Mouse (Mus musculus) liver, embryonic 13.5 days (tissue): ENCODE results near the gene Gm20449. TPM values are rescaled to one million over a fixed set of nuclear protein-coding genes. Genes with fewer than 3 reads are reported as not detected.
"Not testable (repeated sequence)": the region's sequence is repeated elsewhere in the genome, so short reads cannot be mapped to it uniquely, and the experiment has no call there.

Experiments used
- ATAC-seq: fragments of 200-750 bp; cut with Nextera tagmentation; 2 replicates; pipeline ENCODE4 v1.8.0; 2017; ENCODE audit warnings: low read depth, mild to moderate bottlenecking, moderate number of reproducible peaks, moderate library complexity
- DNase-seq: peaks from one replicate; pipeline ENCODE4 v3.0.0; 2022
- H3K27ac ChIP-seq: fragments of 300-500 bp; sonication (generic); 2 replicates; pipeline ENCODE4 v1.5.1; 2015; ENCODE audit warnings: moderate library complexity, mild to moderate bottlenecking, inconsistent platforms
- H3K27me3 ChIP-seq: fragments of 300-500 bp; sonication (generic); 2 replicates; pipeline ENCODE4 v1.6.1; 2015; ENCODE audit warnings: mild to moderate bottlenecking, inconsistent platforms
- H3K36me3 ChIP-seq: fragments of 300-500 bp; sonication (generic); 2 replicates; pipeline ENCODE4 v1.6.1; 2015; ENCODE audit warnings: mild to moderate bottlenecking, inconsistent platforms
- H3K4me1 ChIP-seq: fragments of 300-500 bp; sonication (generic); replicated peaks from 2 replicates; pipeline ENCODE4 v1.6.1; 2015; ENCODE audit warnings: inconsistent platforms
- H3K4me2 ChIP-seq: fragments of 300-500 bp; sonication (generic); 2 replicates; pipeline ENCODE4 v1.6.1; 2015; ENCODE audit warnings: inconsistent platforms, mild to moderate bottlenecking, moderate library complexity
- H3K4me3 ChIP-seq: fragments of 300-500 bp; sonication (generic); replicated peaks from 2 replicates; pipeline ENCODE4 v1.5.1; 2015; ENCODE audit warnings: mild to moderate bottlenecking, inconsistent platforms
- H3K9ac ChIP-seq: fragments of 300-500 bp; sonication (generic); 2 replicates; pipeline ENCODE4 v1.6.1; 2015; ENCODE audit warnings: mild to moderate bottlenecking, inconsistent platforms
- H3K9me3 ChIP-seq: fragments of 300-500 bp; sonication (generic); replicated peaks from 2 replicates; pipeline ENCODE4 v1.6.1; 2016; ENCODE audit warnings: inconsistent platforms
- WGBS: fragments of 180-500 bp; shearing (Covaris S2); methylation state at CpG from one replicate; pipeline ENCODE4 v1.1.7; 2015; ENCODE audit not compliant: insufficient replicate concordance; 5-methylcytosine and 5-hydroxymethylcytosine counted together
- polyA plus RNA-seq: library from polyadenylated mRNA; unstranded; fragments of >200 nt; fragmentation: Nextera tagmentation; extraction: Ambion mirVana; gene quantifications from 2 replicates; pipeline ENCODE4 v1.2.1, GENCODE M21; 2015

The Gm20449 gene
- polyA plus RNA-seq = not detected in 2 replicates

DNA sequence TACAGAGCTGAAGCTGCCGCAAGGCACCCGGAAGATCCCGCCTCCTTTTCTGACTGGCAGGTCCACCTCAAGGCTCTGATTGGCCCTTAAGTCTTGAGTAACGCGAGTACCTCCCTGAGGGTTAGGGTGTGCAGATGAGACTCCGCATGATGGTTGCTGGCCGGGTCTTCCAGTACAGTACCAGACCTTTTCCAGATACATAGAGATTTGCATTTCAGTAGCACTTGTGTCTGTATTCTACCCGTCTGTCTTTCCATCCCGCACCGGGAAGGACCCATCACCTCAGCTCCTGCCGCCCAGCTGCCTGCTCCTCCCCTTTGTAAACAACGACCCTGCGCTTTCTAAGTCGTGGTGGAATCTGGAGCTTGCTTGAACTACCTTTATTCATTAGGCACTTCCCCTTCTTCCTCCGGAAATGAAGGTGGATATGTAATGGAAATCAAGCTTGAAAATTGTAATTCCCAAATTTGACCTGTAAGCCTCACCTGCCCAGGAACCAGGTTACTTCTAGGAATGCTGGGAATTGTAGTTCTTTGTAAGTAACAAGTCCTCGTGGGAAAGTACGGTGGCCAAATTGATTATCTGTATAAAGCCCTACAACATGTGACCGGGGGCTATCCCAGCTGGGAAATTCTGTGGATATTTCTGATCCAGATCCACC, at the start of gene Gm20449, which contains the start of gene AW146154:
Gene Gm20449 (minus strand): TSS at position 29 of the 661 bp plus-strand sequence.
Gene AW146154 (minus strand): TSS at position 502 of the 661 bp plus-strand sequence.
- H3K36me3 ChIP-seq = peaks cover 10% of the 10 kb centered on the region
- ATAC-seq (peak; percentile 98), DNase-seq (peak; percentile 80)
- no peaks in the 10 kb centered on the region for H3K9me3 ChIP-seq
- H3K9ac ChIP-seq = peak within 1 kb of the TSS; percentile 71
- WGBS = under 1% methylated on average over 18 of the region's 18 CpGs
- peak within 1 kb of the TSS; percentile 74 for H3K27ac ChIP-seq
- peak within 1 kb of the TSS; percentile 74 for H3K4me3 ChIP-seq
- peaks cover 5% of the 10 kb centered on the region; the same call in 1 of the 2 replicates for H3K4me1 ChIP-seq
- H3K4me2 ChIP-seq = peak within 1 kb of the TSS; percentile 91
- no peaks in the 10 kb centered on the region for H3K27me3 ChIP-seq

DNA sequence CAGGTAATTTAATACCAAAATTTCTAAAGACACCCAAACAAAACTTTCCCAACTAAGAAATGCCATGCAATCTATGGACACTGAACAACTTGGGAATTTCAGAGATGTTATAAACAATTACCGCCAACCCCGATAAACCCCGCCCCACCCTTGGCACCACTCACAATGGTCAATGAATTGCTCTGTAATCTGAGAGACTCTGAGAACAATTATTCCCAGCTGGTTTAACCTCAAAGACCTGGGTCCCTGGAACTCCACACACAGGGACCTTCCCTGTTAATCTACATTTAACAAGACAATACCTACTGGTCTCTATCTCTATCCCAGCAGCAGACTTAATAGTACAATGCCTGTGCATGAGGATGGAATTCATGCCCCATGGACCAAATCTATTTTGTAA, 13.5 kb upstream of the Gm20449 start:
- H3K4me2 ChIP-seq = no peak overlapping the region
- H3K4me3 ChIP-seq = no peak overlapping the region
- no peak for ATAC-seq
- H3K4me1 ChIP-seq = no peaks in the 10 kb centered on the region
- DNase-seq = no peak
- H3K36me3 ChIP-seq = no peaks in the 10 kb centered on the region
- H3K9me3 ChIP-seq = peaks cover 6% of the 10 kb centered on the region; the same call in 1 of the 2 replicates
- 76% methylated on average over 3 of the region's 3 CpGs for WGBS
- H3K27me3 ChIP-seq = no peaks in the 10 kb centered on the region
- H3K27ac ChIP-seq = no peak overlapping the region
- H3K9ac ChIP-seq = no peak overlapping the region

DNA sequence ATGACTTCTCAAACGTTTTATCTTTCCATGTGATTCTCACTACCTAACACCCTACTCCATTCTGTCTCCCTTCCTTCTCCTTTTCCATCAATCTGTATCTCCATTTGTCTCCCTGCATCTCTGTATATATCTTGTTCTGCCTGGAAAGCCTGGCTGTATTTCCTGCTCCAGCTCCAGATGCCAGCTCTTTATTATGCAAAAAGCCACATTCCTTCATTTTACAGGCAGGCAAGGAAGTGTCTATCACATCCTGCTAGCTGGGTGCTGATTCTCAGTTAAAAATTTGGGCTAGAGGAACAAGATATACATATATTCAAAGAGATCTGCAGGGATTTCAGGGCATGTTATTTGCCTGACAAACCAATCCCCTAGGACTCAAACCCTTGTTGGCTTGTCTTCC, 13.0 kb upstream of the Gm20449 start:
- 12% methylated on average over 1 of the region's 1 CpGs for WGBS

DNA sequence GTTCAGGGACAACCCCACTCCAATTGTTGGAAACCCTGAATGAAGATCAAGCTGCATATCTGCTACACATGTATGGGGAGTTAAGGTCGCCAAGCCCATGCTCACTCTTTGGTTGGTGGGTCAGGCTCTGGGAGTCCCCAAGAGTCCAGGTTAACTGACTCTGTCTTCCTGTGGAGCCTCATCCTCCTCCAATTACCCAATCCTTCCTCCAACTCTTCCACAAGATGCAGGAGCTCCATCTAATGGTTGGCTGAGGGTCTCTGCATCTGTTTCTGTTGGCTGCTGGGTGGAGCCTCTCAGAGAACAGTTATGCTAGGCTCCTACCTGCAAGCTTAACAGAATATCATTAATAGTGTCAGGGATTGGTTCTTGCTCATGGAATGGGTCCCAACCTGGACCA, 3.2 kb upstream of the Gm20449 start:
- no peak for ATAC-seq
- H3K9me3 ChIP-seq = no peaks in the 10 kb centered on the region
- no peak overlapping the region for H3K9ac ChIP-seq
- no peak overlapping the region for H3K27ac ChIP-seq
- H3K4me2 ChIP-seq = no peak overlapping the region
- no peak overlapping the region for H3K4me3 ChIP-seq
- peaks cover 5% of the 10 kb centered on the region; the same call in 1 of the 2 replicates for H3K4me1 ChIP-seq
- no peaks in the 10 kb centered on the region for H3K27me3 ChIP-seq
- DNase-seq = no peak
- 22% methylated on average over 1 of the region's 1 CpGs for WGBS
- H3K36me3 ChIP-seq = no peaks in the 10 kb centered on the region

More for the DNA sequence above, 13.0 kb upstream of the Gm20449 start:
- Histone ChIP-seq H3K36me3 (no peaks in the 10 kb centered on the region), H3K4me3 (no peak overlapping the region), H3K27ac (no peak overlapping the region), H3K4me2 (no peak overlapping the region), H3K27me3 (no peaks in the 10 kb centered on the region), H3K9ac (no peak overlapping the region), H3K4me1 (no peaks in the 10 kb centered on the region), H3K9me3 (peaks cover 5% of the 10 kb centered on the region; the same call in 1 of the 2 replicates)
- DNase-seq (no peak), ATAC-seq (no peak)

DNA sequence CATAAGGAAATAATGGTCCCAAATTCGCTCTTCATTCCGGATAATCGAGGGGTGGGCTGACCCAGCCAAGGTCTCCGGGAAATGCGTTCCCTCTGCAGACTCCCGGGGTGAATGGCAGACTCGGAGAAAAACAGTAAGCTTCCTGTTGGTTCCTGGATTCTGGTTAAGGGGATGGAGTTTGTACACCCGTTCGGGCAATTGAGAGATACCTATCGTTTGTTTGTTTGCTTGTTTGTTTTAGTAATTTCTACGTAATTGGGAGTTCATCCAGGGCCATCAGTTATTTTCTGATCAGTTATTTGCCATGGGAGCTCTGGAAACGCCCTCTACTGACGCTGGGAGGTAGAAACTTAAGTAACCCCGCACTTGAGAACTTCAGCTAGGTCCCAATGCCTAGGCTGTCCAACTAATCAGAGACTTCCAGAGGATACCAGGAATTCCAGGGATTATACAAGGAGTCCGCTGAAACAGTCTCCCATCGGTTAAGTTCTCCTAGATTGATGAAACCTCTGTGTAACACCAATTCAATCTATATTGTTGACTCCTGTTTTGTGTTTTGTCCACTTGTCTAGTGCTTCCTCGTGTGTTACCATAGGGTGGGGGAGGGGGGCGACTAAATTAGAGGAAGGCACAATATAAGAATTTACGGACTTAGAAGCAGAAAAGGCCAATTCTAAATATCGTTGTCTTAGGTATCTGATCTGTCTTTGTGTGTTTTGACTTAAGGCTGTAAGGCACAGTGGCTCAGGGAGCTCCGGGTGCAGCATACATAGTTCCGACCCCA, 1.1 kb upstream of the Gm20449 start:
- Histone ChIP-seq H3K27ac (no peak overlapping the region), H3K36me3 (0 out of 2 replicates have a peak, but pooled peaks cover 3% of the 10 kb centered on the region), H3K4me3 (peak overlapping the region; percentile 74), H3K4me1 (peaks cover 5% of the 10 kb centered on the region; the same call in 1 of the 2 replicates), H3K9me3 (no peaks in the 10 kb centered on the region), H3K4me2 (peak overlapping the region; percentile 91), H3K9ac (peak overlapping the region; percentile 71), H3K27me3 (no peaks in the 10 kb centered on the region)
- 12% methylated on average over 22 of the region's 22 CpGs for WGBS
- DNase-seq (peak; percentile 18), ATAC-seq (no peak)

DNA sequence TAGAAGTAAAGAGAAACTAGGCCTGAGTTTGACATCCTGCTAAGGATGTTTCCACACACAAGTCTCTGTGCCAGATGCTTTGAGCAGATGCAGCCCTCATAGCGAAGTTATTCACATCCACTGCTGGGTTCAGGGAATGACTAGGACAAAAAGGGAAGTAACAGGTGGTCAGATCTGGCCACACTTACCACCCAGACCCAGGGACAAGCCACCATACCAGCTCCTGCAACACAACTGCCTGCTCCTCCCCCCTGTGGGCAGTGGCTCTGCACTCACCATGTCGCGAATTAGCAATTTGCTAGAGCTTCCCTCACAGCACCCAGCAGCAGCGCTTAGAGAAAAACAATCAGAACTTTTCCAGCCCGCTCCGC, 214 bp downstream of the Gm20449 start:
- under 1% methylated on average over 6 of the region's 6 CpGs for WGBS
- peaks cover 15% of the 10 kb centered on the region for H3K36me3 ChIP-seq
- not testable (repeated sequence) for H3K9me3 ChIP-seq, DNase-seq, H3K27me3 ChIP-seq, H3K4me1 ChIP-seq
- peak overlapping the region; percentile 91 for H3K4me2 ChIP-seq
- peak overlapping the region; percentile 74; the same call in 1 of the 2 replicates for H3K27ac ChIP-seq
- peak overlapping the region; percentile 71 for H3K9ac ChIP-seq
- peak; percentile 58 for ATAC-seq
- H3K4me3 ChIP-seq = peak overlapping the region; percentile 74

DNA sequence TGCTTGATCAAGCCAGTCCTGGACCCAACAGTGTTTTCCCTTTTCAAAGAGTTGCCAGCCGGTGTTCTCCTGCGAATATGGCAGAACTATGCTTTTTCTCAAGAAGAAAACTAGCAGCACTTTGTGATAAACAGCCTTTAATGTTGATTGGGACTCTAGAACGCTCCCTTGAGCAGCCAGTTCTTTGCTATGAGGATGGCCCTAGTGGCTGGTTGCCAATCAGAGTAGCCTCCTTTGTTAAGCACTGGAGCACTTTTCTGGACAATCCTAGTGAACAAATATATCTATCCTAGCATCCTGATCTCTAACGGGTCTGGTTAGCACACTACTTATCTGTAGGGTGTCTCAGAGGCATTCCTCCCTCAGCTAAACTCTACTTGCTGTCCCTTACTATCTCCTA, 753 bp downstream of the Gm20449 start:
- H3K4me3 ChIP-seq = peak overlapping the region; percentile 74
- not testable (repeated sequence) for DNase-seq, H3K27me3 ChIP-seq, H3K4me1 ChIP-seq, H3K27ac ChIP-seq, ATAC-seq, H3K9me3 ChIP-seq
- peaks cover 15% of the 10 kb centered on the region for H3K36me3 ChIP-seq
- 68% methylated on average over 4 of the region's 4 CpGs for WGBS
- peak overlapping the region; percentile 71; the same call in 1 of the 2 replicates for H3K9ac ChIP-seq
- H3K4me2 ChIP-seq = peak overlapping the region; percentile 91

DNA sequence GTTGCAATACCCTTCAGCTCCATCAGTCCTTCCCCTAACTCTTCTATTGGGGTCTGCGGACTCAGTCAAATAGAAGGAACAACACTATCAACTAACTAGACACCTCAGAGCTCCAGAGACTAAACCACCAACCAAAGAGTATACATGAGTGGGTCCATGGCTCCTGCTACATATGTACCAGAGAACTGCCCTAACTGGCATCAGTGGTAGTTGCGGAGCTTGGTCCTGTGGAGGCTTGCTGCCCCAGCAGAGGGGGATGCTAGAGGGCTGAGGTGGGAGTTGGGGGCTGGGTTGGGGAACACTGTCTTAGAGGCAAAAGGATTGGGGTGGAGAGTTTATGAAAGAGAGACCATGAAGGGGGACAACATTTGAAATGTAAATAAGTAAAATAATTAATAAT, 1.3 kb downstream of the Gm20449 start:
- ATAC-seq = no peak

GRCm38 (mm10) chr7:41451864-41452263, 47.4 kb downstream of the Gm20449 start:
- no peak overlapping the region for H3K4me2 ChIP-seq
- H3K9me3 ChIP-seq = peaks cover 6% of the 10 kb centered on the region; the same call in 1 of the 2 replicates
- H3K27me3 ChIP-seq = no peaks in the 10 kb centered on the region
- WGBS = 9% methylated on average over 10 of the region's 10 CpGs
- H3K4me3 ChIP-seq = no peak overlapping the region
- no peak for ATAC-seq
- no peaks in the 10 kb centered on the region for H3K4me1 ChIP-seq
- no peak for DNase-seq
- no peak overlapping the region for H3K27ac ChIP-seq
- no peak overlapping the region for H3K9ac ChIP-seq
- H3K36me3 ChIP-seq = no peaks in the 10 kb centered on the region

More for the DNA sequence above, 1.3 kb downstream of the Gm20449 start:
- H3K36me3 ChIP-seq = peaks cover 15% of the 10 kb centered on the region
- no peaks in the 10 kb centered on the region for H3K9me3 ChIP-seq
- H3K27me3 ChIP-seq = no peaks in the 10 kb centered on the region
- H3K4me1 ChIP-seq = peaks cover 5% of the 10 kb centered on the region; the same call in 1 of the 2 replicates
- 0 out of 2 replicates have a peak overlapping the region, but pooled peaks have one; percentile 17 for H3K4me2 ChIP-seq
- no peak overlapping the region for H3K4me3 ChIP-seq
- DNase-seq = no peak
- WGBS = 90% methylated on average over 2 of the region's 2 CpGs
- H3K9ac ChIP-seq = no peak overlapping the region
- H3K27ac ChIP-seq = no peak overlapping the region

- WGBS = 59% methylated on average over 1 of the region's 1 CpGs
- not testable (repeated sequence) for H3K27me3 ChIP-seq, H3K4me3 ChIP-seq, H3K27ac ChIP-seq, ATAC-seq, H3K9ac ChIP-seq, H3K4me1 ChIP-seq, H3K9me3 ChIP-seq, DNase-seq, H3K36me3 ChIP-seq, H3K4me2 ChIP-seq
These were observed 50.6 kb downstream of the Gm20449 start, which contains the start of gene Vmn2r57 for GRCm38 (mm10) chr7:41448596-41448995. Gene Vmn2r57 (minus strand): TSS chr7:41448696.

GRCm38 (mm10) chr7:41394130-41394529, 105.1 kb downstream of the Gm20449 start:
- Histone ChIP-seq H3K4me2 (no peak overlapping the region), H3K4me3 (no peak overlapping the region)

More at GRCm38 (mm10) chr7:41394130-41394529, 105.1 kb downstream of the Gm20449 start:
- 62% methylated on average over 4 of the region's 4 CpGs for WGBS
- H3K27me3 ChIP-seq = no peaks in the 10 kb centered on the region
- no peaks in the 10 kb centered on the region for H3K36me3 ChIP-seq
- ATAC-seq = no peak
- H3K27ac ChIP-seq = no peak overlapping the region
- H3K9ac ChIP-seq = no peak overlapping the region
- peaks cover 8% of the 10 kb centered on the region; the same call in 1 of the 2 replicates for H3K4me1 ChIP-seq
- no peaks in the 10 kb centered on the region for H3K9me3 ChIP-seq
- DNase-seq = no peak
